Mouse (Mus musculus) lung, embryonic 16.5 days (tissue): ENCODE data around the gene Trhr2. TPM values are rescaled to one million over a fixed set of nuclear protein-coding genes. Genes with fewer than 3 reads are reported as not detected.
A peak's percentile ranks its signal among the peaks of the same experiment; 100 is the strongest.

Source experiments
- ATAC-seq: fragments of 200-750 bp; cut with Nextera tagmentation; 2 replicates; pipeline ENCODE4 v1.8.0; 2017; ENCODE audit warnings: low read depth, mild to moderate bottlenecking, moderate library complexity
- H3K27ac ChIP-seq: fragments of 300-500 bp; sonication (generic); 2 replicates; pipeline ENCODE4 v1.5.1; 2014; ENCODE audit warnings: mild to moderate bottlenecking, control low read depth, low read length
- H3K27me3 ChIP-seq: fragments of 300-500 bp; sonication (generic); 2 replicates; pipeline ENCODE4 v1.6.1; 2014; ENCODE audit warnings: low read depth, low read length, mixed read lengths; ENCODE audit not compliant: control insufficient read depth, insufficient read depth
- H3K36me3 ChIP-seq: fragments of 300-500 bp; sonication (generic); 2 replicates; pipeline ENCODE4 v1.6.1; 2014; ENCODE audit warnings: low read length; ENCODE audit not compliant: control insufficient read depth, insufficient read depth
- H3K4me1 ChIP-seq: fragments of 300-500 bp; sonication (generic); replicated peaks from 2 replicates; pipeline ENCODE4 v1.6.1; 2014; ENCODE audit warnings: low read length, mixed read lengths; ENCODE audit not compliant: control insufficient read depth, insufficient read depth
- H3K4me2 ChIP-seq: fragments of 300-500 bp; sonication (generic); 2 replicates; pipeline ENCODE4 v1.6.1; 2014; ENCODE audit warnings: low read depth, low read length, control low read depth
- H3K4me3 ChIP-seq: fragments of 300-500 bp; sonication (generic); 2 replicates; pipeline ENCODE4 v1.5.1; 2014; ENCODE audit warnings: mild to moderate bottlenecking, low read length, control low read depth
- H3K9ac ChIP-seq: fragments of 300-500 bp; sonication (generic); 2 replicates; pipeline ENCODE4 v1.6.1; 2014; ENCODE audit warnings: low read length, control low read depth
- H3K9me3 ChIP-seq: fragments of 300-500 bp; sonication (generic); 2 replicates; pipeline ENCODE4 v1.6.1; 2016; ENCODE audit warnings: low read length; ENCODE audit not compliant: control insufficient read depth
- WGBS: fragments of 180-500 bp; shearing (Covaris S2); extraction: QIAGEN DNeasy Blood & Tissue Kit; methylation state at CpG from one replicate; pipeline ENCODE4 v1.1.7; 2014; 5-methylcytosine and 5-hydroxymethylcytosine counted together
- polyA plus RNA-seq: library from polyadenylated mRNA; unstranded; fragments of >200 nt; fragmentation: Nextera tagmentation; extraction: Ambion mirVana; gene quantifications from 2 replicates; pipeline ENCODE4 v1.2.1, GENCODE M21; 2015

Gene Trhr2
- polyA plus RNA-seq, 1 experiment from 2014 or later, result not detected

- Histone ChIP-seq H3K36me3 (no peaks in the 10 kb centered on the region; the same call in 1 of the 2 replicates), H3K27me3 (peaks cover 24% of the 10 kb centered on the region), H3K27ac (no peak overlapping the region)
Measured at GRCm38 (mm10) chr8:122336251-122336910, 24.2 kb downstream of the Trhr2 start.

GRCm38 (mm10) chr8:122335638-122336250, 24.8 kb downstream of the Trhr2 start:
- peak; percentile 29 for ATAC-seq
- no peak overlapping the region for H3K27ac ChIP-seq
- H3K27me3 ChIP-seq, result peaks cover 24% of the 10 kb centered on the region
- H3K4me1 ChIP-seq, result peaks cover 26% of the 10 kb centered on the region
- H3K9me3 ChIP-seq, result no peaks in the 10 kb centered on the region
- no peaks in the 10 kb centered on the region; the same call in 1 of the 2 replicates for H3K36me3 ChIP-seq
- peak overlapping the region; percentile 57 for H3K4me3 ChIP-seq
- peak overlapping the region; percentile 65 for H3K9ac ChIP-seq
- H3K4me2 ChIP-seq, result peak overlapping the region; percentile 97
- 21% methylated on average over 44 of the region's 57 CpGs for WGBS

More at GRCm38 (mm10) chr8:122336251-122336910, 24.2 kb downstream of the Trhr2 start:
- peak overlapping the region; percentile 65 for H3K9ac ChIP-seq
- peak overlapping the region; percentile 57 for H3K4me3 ChIP-seq
- peaks cover 21% of the 10 kb centered on the region for H3K4me1 ChIP-seq
- WGBS, result 15% methylated on average over 73 of the region's 81 CpGs
- peak overlapping the region; percentile 97 for H3K4me2 ChIP-seq
- ATAC-seq, result peak; percentile 74
- no peaks in the 10 kb centered on the region for H3K9me3 ChIP-seq

- no peak overlapping the region for H3K4me3 ChIP-seq
- H3K4me1 ChIP-seq, result peaks cover 30% of the 10 kb centered on the region
- H3K9ac ChIP-seq, result no peak overlapping the region
- no peak overlapping the region for H3K4me2 ChIP-seq
- peaks cover 24% of the 10 kb centered on the region for H3K27me3 ChIP-seq
- H3K36me3 ChIP-seq, result no peaks in the 10 kb centered on the region; the same call in 1 of the 2 replicates
- no peaks in the 10 kb centered on the region for H3K9me3 ChIP-seq
- 89% methylated on average over 13 of the region's 13 CpGs for WGBS
- no peak overlapping the region for H3K27ac ChIP-seq
- no peak for ATAC-seq
Measured at GRCm38 (mm10) chr8:122334791-122335490, 25.6 kb downstream of the Trhr2 start.

DNA sequence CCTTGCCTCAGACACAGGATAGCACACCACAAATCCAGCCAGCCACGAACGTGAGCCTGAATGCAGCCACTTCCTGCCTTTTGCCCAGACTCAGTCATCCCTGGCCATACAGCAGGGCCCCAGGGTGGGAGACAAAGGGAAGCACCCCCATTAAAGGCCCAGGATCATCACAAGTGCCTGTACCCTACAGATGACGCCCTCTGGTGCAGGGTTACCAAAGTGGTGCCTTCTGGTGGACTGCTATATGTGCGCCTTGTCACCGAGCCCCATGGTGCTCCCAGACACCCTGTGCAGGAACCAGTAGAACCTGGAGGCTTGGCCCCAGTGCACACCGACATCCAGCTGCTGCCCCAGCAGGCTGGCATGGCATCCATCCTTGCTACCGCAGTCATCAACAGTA, 27.0 kb downstream of the Trhr2 start:
- peaks cover 32% of the 10 kb centered on the region for H3K4me1 ChIP-seq
- ATAC-seq, result no peak
- H3K36me3 ChIP-seq, result no peaks in the 10 kb centered on the region; the same call in 1 of the 2 replicates

DNA sequence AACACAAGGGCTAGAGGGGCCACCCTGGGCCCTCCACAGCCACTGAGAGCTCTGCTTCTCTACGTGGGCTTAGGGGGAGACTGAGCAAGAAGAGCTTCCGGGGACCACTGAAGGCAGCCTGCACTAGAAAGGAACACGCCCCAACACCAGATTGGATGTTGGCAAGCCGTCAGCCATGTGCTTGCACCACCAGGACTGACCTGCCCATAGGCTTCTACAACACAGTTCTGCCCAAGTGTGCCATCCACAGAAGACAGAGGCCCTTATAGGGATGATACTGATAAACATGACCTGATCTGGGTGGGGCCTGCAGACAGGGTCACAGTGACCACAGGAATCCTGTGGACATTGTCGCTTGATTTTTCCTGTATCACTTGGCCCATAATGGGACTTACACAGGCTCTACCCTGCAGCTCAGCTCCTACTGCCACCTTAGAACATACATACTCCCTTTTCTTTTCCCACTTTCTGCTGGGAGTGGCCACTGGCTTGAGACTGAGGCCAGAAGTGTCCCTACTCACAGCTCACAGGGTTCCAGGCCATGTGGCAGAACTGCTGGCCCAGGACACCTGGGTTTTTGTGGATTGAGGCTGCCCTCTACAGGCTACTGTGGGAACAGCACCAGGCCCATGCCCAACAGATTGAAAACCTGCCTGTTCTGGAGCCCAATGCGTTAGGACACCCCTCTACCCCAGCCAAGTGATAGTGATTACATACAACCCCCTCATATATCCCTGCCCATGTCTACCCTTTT, 27.6 kb downstream of the Trhr2 start:
- H3K4me2 ChIP-seq, result no peak overlapping the region
- ATAC-seq, result peak; percentile 23
- no peak overlapping the region for H3K27ac ChIP-seq
- H3K27me3 ChIP-seq, result peaks cover 24% of the 10 kb centered on the region
- no peaks in the 10 kb centered on the region; the same call in 1 of the 2 replicates for H3K36me3 ChIP-seq
- no peaks in the 10 kb centered on the region for H3K9me3 ChIP-seq
- WGBS, result 69% methylated on average over 6 of the region's 6 CpGs
- H3K9ac ChIP-seq, result no peak overlapping the region
- H3K4me3 ChIP-seq, result no peak overlapping the region
- peaks cover 32% of the 10 kb centered on the region for H3K4me1 ChIP-seq

More for the DNA sequence above, 27.0 kb downstream of the Trhr2 start:
- Histone ChIP-seq H3K27ac (no peak overlapping the region), H3K4me2 (no peak overlapping the region), H3K4me3 (no peak overlapping the region), H3K9ac (no peak overlapping the region), H3K27me3 (peaks cover 24% of the 10 kb centered on the region), H3K9me3 (no peaks in the 10 kb centered on the region)
- 87% methylated on average over 7 of the region's 7 CpGs for WGBS

GRCm38 (mm10) chr8:122331134-122331523, 29.4 kb downstream of the Trhr2 start:
- Histone ChIP-seq H3K4me1 (peaks cover 29% of the 10 kb centered on the region), H3K4me2 (no peak overlapping the region), H3K9ac (no peak overlapping the region), H3K27me3 (peaks cover 11% of the 10 kb centered on the region; the same call in 1 of the 2 replicates), H3K4me3 (no peak overlapping the region), H3K36me3 (no peaks in the 10 kb centered on the region; the same call in 1 of the 2 replicates), H3K9me3 (no peaks in the 10 kb centered on the region), H3K27ac (peak overlapping the region; percentile 54)
- 47% methylated on average over 3 of the region's 3 CpGs for WGBS
- ATAC-seq, result peak; percentile 77

- WGBS, result 62% methylated on average over 12 of the region's 12 CpGs
- Histone ChIP-seq H3K27ac (peak overlapping the region; percentile 54), H3K9ac (no peak overlapping the region), H3K36me3 (no peaks in the 10 kb centered on the region; the same call in 1 of the 2 replicates), H3K4me3 (no peak overlapping the region), H3K9me3 (no peaks in the 10 kb centered on the region), H3K4me2 (no peak overlapping the region), H3K4me1 (peaks cover 27% of the 10 kb centered on the region), H3K27me3 (peaks cover 8% of the 10 kb centered on the region; the same call in 1 of the 2 replicates)
- no peak for ATAC-seq
Measured at GRCm38 (mm10) chr8:122330446-122331133, 30.0 kb downstream of the Trhr2 start.

DNA sequence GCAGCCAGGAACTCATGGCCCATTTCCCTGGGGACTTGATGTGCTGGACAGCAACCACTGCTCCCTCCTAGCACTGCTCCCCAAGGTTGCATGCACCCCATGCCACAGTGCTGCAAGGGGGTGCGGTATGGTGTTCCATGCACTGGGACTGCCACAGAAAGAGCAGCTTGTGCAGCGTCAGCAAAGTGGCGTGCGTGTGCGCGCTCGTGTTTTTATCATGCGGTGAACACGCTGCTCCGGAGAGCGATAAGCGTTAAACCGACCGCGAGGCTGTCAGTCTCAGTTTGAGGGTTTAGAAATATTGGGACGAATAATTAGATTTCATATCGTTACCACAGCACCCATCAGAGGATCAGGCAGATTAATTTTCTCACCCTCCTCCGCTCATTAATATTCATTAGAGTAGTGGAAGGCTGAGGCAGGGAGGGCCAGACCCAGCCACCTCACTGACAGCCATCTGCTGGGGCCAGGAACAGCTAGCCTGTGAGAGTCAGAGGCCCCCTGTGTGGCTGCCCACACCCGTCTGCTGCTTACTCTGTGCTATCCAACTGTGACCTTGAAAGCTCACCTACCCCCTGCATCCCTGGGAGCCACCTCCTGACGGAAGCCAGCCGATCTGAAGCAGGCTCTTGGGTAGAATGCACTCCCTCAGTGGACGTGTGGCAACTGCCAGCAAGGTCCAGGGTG, 30.9 kb downstream of the Trhr2 start:
- 83% methylated on average over 22 of the region's 22 CpGs for WGBS
- H3K9ac ChIP-seq, result no peak overlapping the region
- no peak overlapping the region for H3K4me2 ChIP-seq
- peaks cover 33% of the 10 kb centered on the region for H3K4me1 ChIP-seq
- peaks cover 2% of the 10 kb centered on the region; the same call in 1 of the 2 replicates for H3K36me3 ChIP-seq
- peaks cover under 1% of the 10 kb centered on the region; the same call in 1 of the 2 replicates for H3K27me3 ChIP-seq
- no peak overlapping the region for H3K27ac ChIP-seq
- ATAC-seq, result no peak
- H3K9me3 ChIP-seq, result no peaks in the 10 kb centered on the region
- H3K4me3 ChIP-seq, result no peak overlapping the region
